Mouse (Mus musculus) erythroblast, adult 5-6 weeks (primary cell): ENCODE measurements around the gene Rbfox1. TPM values are rescaled to one million over a fixed set of nuclear protein-coding genes. Genes with fewer than 3 reads are reported as not detected.

Experiments
- ATAC-seq: replicated peaks from 2 replicates; pipeline ENCODE4 v1.8.0; 2016; ENCODE audit warnings: moderate number of reproducible peaks, mild to moderate bottlenecking, moderate TSS enrichment, inconsistent platforms; ENCODE audit not compliant: poor library complexity, low FRiP score, severe bottlenecking
- total RNA-seq, 2 experiments: library from RNA; stranded (forward) in 1 of 2; stranded (reverse) in 1 of 2; fragments of 150-400 nt in 1 of 2; fragments of 200-764, 138-1000 nt in 1 of 2; gene quantifications; 2 replicates each; pipeline versions ENCODE4 v1.2.3 to v1.2.4; 2015 to 2017; ENCODE audit warnings: low replicate concordance in 2 of 2

The Rbfox1 gene
- total RNA-seq, 2 experiments from 2014 or later = not detected

DNA sequence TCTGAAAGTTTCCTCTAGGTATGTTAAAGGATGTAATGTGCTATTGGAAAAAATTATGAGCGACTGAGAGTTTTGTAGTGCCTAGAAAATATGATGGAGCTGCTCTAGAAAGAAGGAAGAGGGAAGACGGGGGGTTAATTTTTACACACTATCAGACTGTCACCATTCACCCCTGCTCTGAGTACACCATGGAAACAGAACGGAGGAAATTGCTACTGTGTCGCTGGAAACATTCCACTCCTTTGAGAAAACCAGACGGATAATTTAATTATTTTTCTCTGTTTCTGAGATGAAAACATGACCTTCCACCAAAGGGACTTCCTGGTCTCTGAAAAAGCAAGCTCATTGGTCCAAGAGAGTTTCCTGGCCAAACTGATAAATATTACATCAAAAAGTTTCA lies 1077.4 kb downstream of the Rbfox1 start:
- ATAC-seq = no peak

DNA sequence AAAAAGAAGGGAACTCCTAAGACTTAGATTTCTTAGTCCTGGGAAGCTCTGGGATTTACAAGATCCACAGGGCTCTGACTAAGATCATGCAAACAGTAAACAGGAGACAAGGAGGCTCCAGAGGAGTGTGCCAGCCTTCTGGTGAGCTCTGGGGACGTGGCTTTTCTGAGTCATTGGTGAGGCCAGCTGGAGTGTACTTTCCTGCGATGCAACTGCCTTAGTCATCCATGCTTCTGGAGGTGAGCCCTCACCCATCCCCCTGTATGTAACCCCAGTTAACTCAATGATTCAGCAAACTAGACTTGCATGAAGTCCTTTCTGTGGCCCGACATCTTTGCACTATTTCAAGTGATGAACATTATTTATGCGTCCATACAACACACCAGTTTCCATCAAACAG lies 1078.4 kb downstream of the Rbfox1 start:
- no peak for ATAC-seq

- ATAC-seq = no peak
Measured at GRCm38 (mm10) chr16:6964720-6965583, 1079.8 kb downstream of the Rbfox1 start.

GRCm38 (mm10) chr16:6969986-6970385 lies 1084.8 kb downstream of the Rbfox1 start:
- no peak for ATAC-seq

- no peak for ATAC-seq
Measured at GRCm38 (mm10) chr16:6976341-6976740, 1091.2 kb downstream of the Rbfox1 start.

- ATAC-seq = no peak
Measured at GRCm38 (mm10) chr16:6983947-6984346, 1098.8 kb downstream of the Rbfox1 start.

DNA sequence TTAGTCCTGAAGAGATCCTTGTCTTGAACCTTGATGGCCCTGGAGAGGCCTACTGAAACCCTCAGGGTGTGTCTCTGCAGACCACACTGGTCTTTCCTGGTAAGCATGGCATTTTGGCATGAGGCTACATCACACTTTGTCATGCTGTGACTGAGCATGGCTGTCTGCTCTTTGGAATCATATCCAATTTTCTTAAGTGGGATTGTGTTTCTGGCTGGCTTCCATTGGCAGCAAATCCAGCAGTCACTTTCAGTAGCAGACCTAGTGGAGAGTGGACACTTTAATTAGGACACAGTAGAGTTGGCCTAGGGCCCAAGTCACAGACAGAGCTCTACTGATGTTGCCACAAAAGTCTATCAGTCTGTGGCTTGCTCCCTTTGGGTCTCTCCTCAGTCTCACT lies 1100.9 kb downstream of the Rbfox1 start:
- no peak for ATAC-seq

GRCm38 (mm10) chr16:6986494-6986893 lies 1101.3 kb downstream of the Rbfox1 start:
- ATAC-seq = no peak

GRCm38 (mm10) chr16:6992251-6992650 lies 1107.1 kb downstream of the Rbfox1 start:
- no peak for ATAC-seq

GRCm38 (mm10) chr16:6993180-6993579 lies 1108.0 kb downstream of the Rbfox1 start:
- ATAC-seq = no peak

GRCm38 (mm10) chr16:6997109-6997508 lies 1112.0 kb downstream of the Rbfox1 start:
- no peak for ATAC-seq

DNA sequence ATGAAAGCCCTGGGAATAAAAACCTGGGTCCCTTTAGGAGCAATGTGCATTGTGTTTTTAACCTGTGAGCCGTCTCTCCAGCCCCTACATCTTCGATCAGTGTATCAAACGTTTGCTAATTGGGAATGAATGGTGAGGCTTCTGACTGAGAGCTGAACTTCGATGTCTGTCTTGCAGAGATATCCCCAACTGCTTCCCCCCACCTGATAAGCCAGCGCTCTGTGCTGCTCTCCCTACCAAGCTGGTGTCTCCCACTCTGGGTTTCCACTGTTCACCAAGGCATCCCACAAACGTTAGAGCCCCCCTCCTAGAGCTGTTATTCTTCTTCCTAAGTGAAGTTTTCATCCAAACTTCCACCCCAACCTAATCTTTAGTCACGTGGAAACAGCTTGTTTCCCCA lies 1112.7 kb downstream of the Rbfox1 start:
- no peak for ATAC-seq

DNA sequence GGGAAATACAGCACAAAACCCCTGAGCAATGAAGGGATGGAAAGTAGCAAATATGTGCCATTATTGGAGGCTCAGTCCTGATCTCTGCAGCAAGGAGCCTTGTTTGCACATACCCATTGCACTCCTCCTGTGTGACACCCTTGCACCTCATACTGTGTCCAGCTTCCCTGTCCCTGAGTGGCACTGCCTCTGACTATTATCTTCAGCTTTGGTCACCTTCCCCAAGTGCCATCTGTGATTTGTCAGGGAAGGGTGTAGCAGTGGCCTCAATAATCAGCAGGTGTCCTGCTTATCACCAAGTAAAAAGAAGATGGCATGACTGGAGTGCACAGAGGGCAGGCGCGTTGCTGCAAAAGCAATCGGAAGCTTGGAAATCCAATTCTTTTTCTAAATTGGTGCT lies 1119.4 kb downstream of the Rbfox1 start:
- no peak for ATAC-seq

DNA sequence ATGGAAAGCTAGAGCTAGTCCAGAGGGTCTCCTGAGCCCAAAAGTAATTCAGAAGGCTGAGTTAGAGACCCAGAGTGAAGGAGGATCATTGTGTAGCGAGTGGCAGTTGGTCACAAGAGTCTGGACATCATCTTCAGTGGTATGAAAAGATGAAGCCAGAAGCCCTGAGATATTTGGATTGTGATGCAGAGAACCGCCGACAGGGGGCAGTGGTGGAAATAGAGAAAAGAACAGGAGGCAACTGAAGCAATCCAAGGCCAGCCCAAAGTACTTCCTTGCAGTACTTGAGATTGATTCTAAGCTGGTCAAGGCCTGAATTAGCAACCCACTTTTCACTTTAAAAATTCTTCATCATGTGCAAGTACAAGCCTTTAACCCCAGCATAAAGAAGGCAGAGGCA lies 1120.3 kb downstream of the Rbfox1 start:
- ATAC-seq = no peak

DNA sequence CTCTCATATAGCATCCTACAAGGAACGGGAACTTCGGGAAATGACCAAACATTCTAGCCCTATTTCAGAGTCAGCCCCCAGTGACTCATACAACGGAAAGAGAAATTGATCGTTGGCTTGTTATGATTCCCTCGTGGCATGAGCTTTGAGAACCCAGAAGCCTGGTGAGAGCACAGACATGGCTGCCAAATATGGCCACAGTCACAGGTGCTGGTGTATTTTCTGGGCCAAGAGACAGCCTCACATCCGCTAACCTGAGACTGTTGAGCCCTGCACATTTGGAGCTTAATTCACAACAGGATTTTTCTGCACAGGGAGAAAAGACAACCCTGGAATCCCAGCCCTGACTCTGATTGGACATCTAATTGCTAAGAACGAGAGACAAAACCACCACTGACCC lies 1132.2 kb downstream of the Rbfox1 start:
- ATAC-seq = no peak

- ATAC-seq = no peak
Measured at GRCm38 (mm10) chr16:7034231-7034630, 1149.1 kb downstream of the Rbfox1 start.

DNA sequence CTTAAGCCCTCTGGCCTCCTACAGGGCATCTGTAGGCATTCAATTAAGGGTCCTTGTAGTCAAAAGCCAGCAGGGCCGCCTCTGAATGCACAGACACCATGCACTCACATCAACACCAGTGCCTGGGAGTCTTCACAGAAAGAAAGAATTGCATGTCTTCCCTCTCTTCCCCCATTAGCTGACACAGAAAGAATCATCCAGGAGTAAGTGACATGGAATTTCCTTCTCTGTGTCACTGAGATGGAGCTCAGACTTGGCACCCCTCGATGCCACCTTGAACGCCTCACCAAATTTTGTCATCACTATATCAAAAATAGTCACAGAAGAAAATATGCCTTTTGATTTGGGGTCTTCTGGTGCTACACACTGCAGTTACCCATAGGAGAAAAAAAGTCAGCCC lies 1151.4 kb downstream of the Rbfox1 start:
- ATAC-seq = no peak

GRCm38 (mm10) chr16:7036988-7037387 lies 1151.8 kb downstream of the Rbfox1 start:
- no peak for ATAC-seq

DNA sequence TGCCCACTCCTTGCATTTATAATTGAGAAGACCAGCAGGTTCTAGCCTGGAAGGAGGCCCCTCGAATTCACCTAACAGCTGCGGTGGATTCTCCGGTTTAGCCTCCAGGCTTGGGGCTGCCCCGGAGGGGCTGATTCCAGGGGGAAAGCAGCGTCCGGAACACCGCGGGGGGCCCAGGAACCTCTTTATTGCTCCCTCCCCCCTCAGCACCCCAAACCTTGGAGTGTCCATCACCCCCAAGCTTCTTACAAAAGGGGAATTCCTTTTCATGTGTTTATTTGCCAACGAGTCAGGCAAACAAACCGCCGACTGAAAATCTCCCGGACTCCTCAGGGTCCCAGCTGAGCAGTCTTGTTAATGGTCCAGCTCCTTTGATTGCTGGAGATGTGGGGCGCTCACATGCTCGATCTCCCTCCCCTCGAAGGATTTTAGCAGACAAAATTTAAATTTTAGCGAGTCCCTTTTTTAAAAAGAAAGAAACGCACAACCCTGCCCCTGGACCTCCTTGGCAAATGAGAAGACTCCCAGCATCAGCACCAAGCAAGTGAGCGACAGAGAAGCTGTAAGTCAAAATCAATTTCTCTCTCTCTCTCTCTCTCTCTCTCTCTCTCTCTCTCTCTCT lies 1153.6 kb downstream of the Rbfox1 start:
- no peak for ATAC-seq

- no peak for ATAC-seq
Measured at GRCm38 (mm10) chr16:7039404-7040367, 1154.5 kb downstream of the Rbfox1 start.
